Mouse (Mus musculus) forebrain, embryonic 10.5 days (tissue): ENCODE data around the gene Kncn. TPM values are rescaled to one million over a fixed set of nuclear protein-coding genes. Genes with fewer than 3 reads are reported as not detected.

ENCODE experiments used
- polyA plus RNA-seq: library from polyadenylated mRNA; unstranded; fragments of >200 nt; fragmentation: Nextera tagmentation; extraction: Ambion mirVana; gene quantifications from 2 replicates; pipeline ENCODE4 v1.2.1, GENCODE M21; 2016

Kncn gene
- polyA plus RNA-seq, 1 experiment from 2014 or later = not detected

Other genes with a start within 250 kb of the Kncn start
- gene Cyp4b1, start 236.7 kb upstream of the Kncn start, polyA plus RNA-seq = not detected in 2 replicates
- gene Efcab14, start 146.7 kb upstream of the Kncn start, polyA plus RNA-seq = 32.9 and 33.9 TPM in 2 replicates
- gene Tex38, start 103.4 kb upstream of the Kncn start, polyA plus RNA-seq = 0.25 and 0.41 TPM in 2 replicates
- 45.8 and 56.3 TPM in 2 replicates for gene Atpaf1, start 99.6 kb upstream of the Kncn start, polyA plus RNA-seq
- gene Mob3c, start 56.3 kb upstream of the Kncn start, polyA plus RNA-seq = 2.7 and 3.9 TPM in 2 replicates
- 26.5 and 26.8 TPM in 2 replicates for gene Mknk1, start 45.2 kb upstream of the Kncn start, polyA plus RNA-seq
- gene 6430628N08Rik, start 6.3 kb downstream of the Kncn start, polyA plus RNA-seq = 0.16 TPM in 1 of 2 replicates, not detected in the other
- 1.7 and 2.3 TPM in 2 replicates for gene Dmbx1, start 55.5 kb downstream of the Kncn start, polyA plus RNA-seq
- 1.9 and 2.3 TPM in 2 replicates for gene Faah, start 133.5 kb downstream of the Kncn start, polyA plus RNA-seq
- 17.3 and 18.0 TPM in 2 replicates for gene Nsun4, start 169.5 kb downstream of the Kncn start, polyA plus RNA-seq
- 440 and 449 TPM in 2 replicates for gene Uqcrh, start 190.7 kb downstream of the Kncn start, polyA plus RNA-seq
- 61.8 and 68.1 TPM in 2 replicates for gene Lrrc41, start 190.9 kb downstream of the Kncn start, polyA plus RNA-seq
- 91.5 and 95.8 TPM in 2 replicates for gene Rad54l, start 239.3 kb downstream of the Kncn start, polyA plus RNA-seq
- gene Pomgnt1, start 239.4 kb downstream of the Kncn start, polyA plus RNA-seq = 50.6 and 54.7 TPM in 2 replicates